Mouse (Mus musculus) thymus, adult 2 months (tissue): ENCODE measurements at regions not wholly inside any gene's neighbourhood (a gene's known extent, or its start where the extent isn't known, plus 50 kb on each side); places are given as distances from the start of the nearest gene placed in this dataset.

ENCODE experiments used
- CTCF ChIP-seq: fragments of 200-500 bp; IDR thresholded peaks from 2 replicates; pipeline ENCODE4 v1.5.1; 2012; ENCODE audit warnings: mild to moderate bottlenecking, control low read depth, low read length, moderate library complexity, borderline replicate concordance; ENCODE audit not compliant: control insufficient read depth, poor library complexity, insufficient read depth; ENCODE audit errors: extremely low read depth
- POLR2A ChIP-seq: fragments of 200-500 bp; IDR thresholded peaks from 2 replicates; pipeline ENCODE4 v1.6.1; 2012; ENCODE audit warnings: mild to moderate bottlenecking, low read length, control low read depth, moderate library complexity; ENCODE audit not compliant: control insufficient read depth, poor library complexity, insufficient read depth; ENCODE audit errors: extremely low read depth

GRCm38 (mm10) chr17:65113121-65113520 lies 277.2 kb upstream of the 4930583I09Rik start:
- TF ChIP-seq CTCF (no peak), POLR2A (no peak)
